Mouse (Mus musculus): ENCODE measurements around the gene Dusp14. TPM values are rescaled to one million over a fixed set of nuclear protein-coding genes. Genes with fewer than 3 reads are reported as not detected.
A peak's percentile ranks its signal among the peaks of the same experiment; 100 is the strongest.

Gene Dusp14
- polyA plus RNA-seq, 1 experiment from 2014 or later: 6.0 TPM

GRCm38 (mm10) chr11:84011050-84011449 lies 58.0 kb downstream of the Dusp14 start:
- Histone ChIP-seq H3K9ac (replicated peaks) (no peak overlapping the region), H3K4me1 (peaks cover 27% of the 10 kb centered on the region), H3K27ac (replicated peaks) (no peak overlapping the region), H3K4me2 (no peak overlapping the region), H3K4me3 (replicated peaks) (no peak overlapping the region), H3K36me3 (peaks cover 27% of the 10 kb centered on the region), H3K27me3 (replicated peaks) (no peaks in the 10 kb centered on the region), H3K9me3 (replicated peaks) (no peaks in the 10 kb centered on the region)
- no peak for ATAC-seq (ENCODE audit: low FRiP score)
- 21% methylated on average over 12 of the region's 12 CpGs for WGBS

- WGBS: 60% methylated on average over 9 of the region's 9 CpGs
- Histone ChIP-seq H3K9ac (replicated peaks) (no peak overlapping the region), H3K36me3 (peaks cover 32% of the 10 kb centered on the region), H3K9me3 (replicated peaks) (no peaks in the 10 kb centered on the region), H3K4me3 (replicated peaks) (no peak overlapping the region), H3K4me2 (no peak overlapping the region), H3K27ac (replicated peaks) (no peak overlapping the region), H3K27me3 (replicated peaks) (no peaks in the 10 kb centered on the region), H3K4me1 (peaks cover 27% of the 10 kb centered on the region)
- no peak for ATAC-seq (ENCODE audit: low FRiP score)
Observed at GRCm38 (mm10) chr11:84010411-84010810, 58.6 kb downstream of the Dusp14 start.

- H3K4me1 ChIP-seq: peaks cover 27% of the 10 kb centered on the region
- no peaks in the 10 kb centered on the region for H3K9me3 ChIP-seq (replicated peaks)
- H3K4me2 ChIP-seq: no peak overlapping the region
- H3K9ac ChIP-seq (replicated peaks): no peak overlapping the region
- H3K27ac ChIP-seq (replicated peaks): no peak overlapping the region
- no peak for ATAC-seq (ENCODE audit: low FRiP score)
- peaks cover 45% of the 10 kb centered on the region for H3K36me3 ChIP-seq
- no peak overlapping the region for H3K4me3 ChIP-seq (replicated peaks)
- 81% methylated on average over 9 of the region's 9 CpGs for WGBS
- no peaks in the 10 kb centered on the region for H3K27me3 ChIP-seq (replicated peaks)
Observed at GRCm38 (mm10) chr11:84009001-84009400, 60.1 kb downstream of the Dusp14 start.

- Histone ChIP-seq H3K4me3 (replicated peaks) (no peak overlapping the region), H3K36me3 (peaks cover 80% of the 10 kb centered on the region), H3K9me3 (replicated peaks) (no peaks in the 10 kb centered on the region), H3K4me1 (no peaks in the 10 kb centered on the region), H3K27ac (replicated peaks) (no peak overlapping the region), H3K27me3 (replicated peaks) (no peaks in the 10 kb centered on the region), H3K9ac (replicated peaks) (no peak overlapping the region), H3K4me2 (no peak overlapping the region)
- 77% methylated on average over 6 of the region's 6 CpGs for WGBS
- ATAC-seq (ENCODE audit: low FRiP score): no peak
Observed at GRCm38 (mm10) chr11:84003986-84004385, 65.1 kb downstream of the Dusp14 start.

- WGBS: 85% methylated on average over 3 of the region's 3 CpGs
- peaks cover 90% of the 10 kb centered on the region for H3K36me3 ChIP-seq
- no peak overlapping the region for H3K27ac ChIP-seq (replicated peaks)
Observed at GRCm38 (mm10) chr11:84001257-84001656, 67.8 kb downstream of the Dusp14 start.

GRCm38 (mm10) chr11:83999411-83999915 lies 69.6 kb downstream of the Dusp14 start:
- WGBS: 78% methylated on average over 4 of the region's 4 CpGs
- H3K4me2 ChIP-seq: no peak overlapping the region
- no peaks in the 10 kb centered on the region for H3K4me1 ChIP-seq
- H3K4me3 ChIP-seq (replicated peaks): no peak overlapping the region
- no peaks in the 10 kb centered on the region for H3K9me3 ChIP-seq (replicated peaks)
- H3K36me3 ChIP-seq: peaks cover 92% of the 10 kb centered on the region
- no peaks in the 10 kb centered on the region for H3K27me3 ChIP-seq (replicated peaks)
- H3K9ac ChIP-seq (replicated peaks): no peak overlapping the region
- peak overlapping the region; percentile 18; the same call in 1 of the 2 replicates for H3K27ac ChIP-seq (replicated peaks)
- no peak for ATAC-seq (ENCODE audit: low FRiP score)

More at GRCm38 (mm10) chr11:84001257-84001656, 67.8 kb downstream of the Dusp14 start:
- Histone ChIP-seq H3K9me3 (replicated peaks) (no peaks in the 10 kb centered on the region), H3K27me3 (replicated peaks) (no peaks in the 10 kb centered on the region), H3K9ac (replicated peaks) (no peak overlapping the region), H3K4me2 (no peak overlapping the region), H3K4me3 (replicated peaks) (no peak overlapping the region), H3K4me1 (no peaks in the 10 kb centered on the region)
- ATAC-seq (ENCODE audit: low FRiP score): no peak

- no peak overlapping the region for H3K27ac ChIP-seq (replicated peaks)
Observed at GRCm38 (mm10) chr11:83998993-83999392, 70.1 kb downstream of the Dusp14 start.

More at GRCm38 (mm10) chr11:83998993-83999392, 70.1 kb downstream of the Dusp14 start:
- no peak overlapping the region for H3K4me2 ChIP-seq
- ATAC-seq (ENCODE audit: low FRiP score): no peak
- WGBS: 74% methylated on average over 3 of the region's 3 CpGs
- no peaks in the 10 kb centered on the region for H3K4me1 ChIP-seq
- no peak overlapping the region for H3K4me3 ChIP-seq (replicated peaks)
- no peak overlapping the region for H3K9ac ChIP-seq (replicated peaks)
- no peaks in the 10 kb centered on the region for H3K27me3 ChIP-seq (replicated peaks)
- H3K9me3 ChIP-seq (replicated peaks): no peaks in the 10 kb centered on the region
- peaks cover 92% of the 10 kb centered on the region for H3K36me3 ChIP-seq

Other genes starting within 250 kb of the Dusp14 start
- gene Hnf1b, start 219.2 kb downstream of the Dusp14 start, polyA plus RNA-seq (2015; fragmentation: Nextera tagmentation; extraction: Ambion mirVana): 0.77 and 1.2 TPM in 2 replicates
- 21.6 and 23.9 TPM in 2 replicates for gene Ddx52, start 127.2 kb downstream of the Dusp14 start, polyA plus RNA-seq (2015; fragmentation: Nextera tagmentation; extraction: Ambion mirVana)
- gene Synrg, start 104.8 kb downstream of the Dusp14 start, polyA plus RNA-seq (2015; fragmentation: Nextera tagmentation; extraction: Ambion mirVana): 18.3 and 19.6 TPM in 2 replicates
- 27.1 and 28.4 TPM in 2 replicates for gene Tada2a, start 60.3 kb upstream of the Dusp14 start, polyA plus RNA-seq (2015; fragmentation: Nextera tagmentation; extraction: Ambion mirVana)
- 19.2 and 22.9 TPM in 2 replicates for gene Acaca, start 60.4 kb upstream of the Dusp14 start, polyA plus RNA-seq (2015; fragmentation: Nextera tagmentation; extraction: Ambion mirVana)
- 0.24 TPM in 1 of 2 replicates, not detected in the other for gene Gm11437, start 98.2 kb upstream of the Dusp14 start, polyA plus RNA-seq (2015; fragmentation: Nextera tagmentation; extraction: Ambion mirVana)